Mouse (Mus musculus): ENCODE measurements around the gene Ly6g6e. TPM values are rescaled to one million over a fixed set of nuclear protein-coding genes. Genes with fewer than 3 reads are reported as not detected.
"Not testable (repeated sequence)": the region's sequence is repeated elsewhere in the genome, so short reads cannot be mapped to it uniquely, and the experiment has no call there.

Ly6g6e gene
- 5.3 and 6.3 TPM in 2 replicates for polyA plus RNA-seq (2012; rRNA removed)

GRCm38 (mm10) chr17:35076507-35077176, at the start of gene Ly6g6e:
Gene Ly6g6e, plus strand, starts transcription at chr17:35076902.
- 54% methylated on average over 10 of the region's 10 CpGs for WGBS
- no peaks in the 10 kb centered on the region for H3K27me3 ChIP-seq (ENCODE audit: control insufficient read depth, insufficient read depth, low read length)
- H3K27ac ChIP-seq (ENCODE audit: insufficient read depth, low read length): peak within 1 kb of the TSS; percentile 19; the same call in 1 of the 2 replicates
- no peak for TF ChIP-seq POLR2A (IDR thresholded peaks at IDR 0.05; ENCODE audit: borderline replicate concordance, insufficient read depth, low read length)
- no peak for TF ChIP-seq CTCF (IDR thresholded peaks at IDR 0.05; ENCODE audit: borderline replicate concordance, insufficient read depth, low read depth, low read length)
- peaks cover 45% of the 10 kb centered on the region for H3K4me1 ChIP-seq (ENCODE audit: control insufficient read depth, insufficient read depth, low read length)
- no peak for DNase-seq
- H3K4me3 ChIP-seq (replicated peaks; ENCODE audit: insufficient read depth, low read depth, low read length): peak within 1 kb of the TSS; percentile 51

GRCm38 (mm10) chr17:35027277-35028068, 49.2 kb upstream of the Ly6g6e start, which contains the start of gene Sapcd1:
Gene Sapcd1, minus strand, starts transcription at chr17:35028016.
- no peak for TF ChIP-seq POLR2A (IDR thresholded peaks at IDR 0.05; ENCODE audit: borderline replicate concordance, insufficient read depth, low read length)
- WGBS: 39% methylated on average over 13 of the region's 13 CpGs
- peak; percentile 40 to 41 for DNase-seq
- Histone ChIP-seq H3K4me1 (ENCODE audit: control insufficient read depth, insufficient read depth, low read length) (no peaks in the 10 kb centered on the region; the same call in 1 of the 2 replicates), H3K27ac (ENCODE audit: insufficient read depth, low read length) (no peak within 1 kb of the TSS), H3K4me3 (replicated peaks; ENCODE audit: insufficient read depth, low read depth, low read length) (no peak within 1 kb of the TSS), H3K27me3 (ENCODE audit: control insufficient read depth, insufficient read depth, low read length) (no peaks in the 10 kb centered on the region)

GRCm38 (mm10) chr17:35028315-35028714, 48.4 kb upstream of the Ly6g6e start:
- WGBS: 51% methylated on average over 2 of the region's 2 CpGs
- H3K27me3 ChIP-seq (ENCODE audit: control insufficient read depth, insufficient read depth, low read length): no peaks in the 10 kb centered on the region
- H3K27ac ChIP-seq (ENCODE audit: insufficient read depth, low read length): no peak overlapping the region
- DNase-seq: no peak
- H3K4me3 ChIP-seq (replicated peaks; ENCODE audit: insufficient read depth, low read depth, low read length): no peak overlapping the region
- no peak for TF ChIP-seq CTCF (IDR thresholded peaks at IDR 0.05; ENCODE audit: borderline replicate concordance, insufficient read depth, low read depth, low read length)
- H3K4me1 ChIP-seq (ENCODE audit: control insufficient read depth, insufficient read depth, low read length): no peaks in the 10 kb centered on the region; the same call in 1 of the 2 replicates

DNA sequence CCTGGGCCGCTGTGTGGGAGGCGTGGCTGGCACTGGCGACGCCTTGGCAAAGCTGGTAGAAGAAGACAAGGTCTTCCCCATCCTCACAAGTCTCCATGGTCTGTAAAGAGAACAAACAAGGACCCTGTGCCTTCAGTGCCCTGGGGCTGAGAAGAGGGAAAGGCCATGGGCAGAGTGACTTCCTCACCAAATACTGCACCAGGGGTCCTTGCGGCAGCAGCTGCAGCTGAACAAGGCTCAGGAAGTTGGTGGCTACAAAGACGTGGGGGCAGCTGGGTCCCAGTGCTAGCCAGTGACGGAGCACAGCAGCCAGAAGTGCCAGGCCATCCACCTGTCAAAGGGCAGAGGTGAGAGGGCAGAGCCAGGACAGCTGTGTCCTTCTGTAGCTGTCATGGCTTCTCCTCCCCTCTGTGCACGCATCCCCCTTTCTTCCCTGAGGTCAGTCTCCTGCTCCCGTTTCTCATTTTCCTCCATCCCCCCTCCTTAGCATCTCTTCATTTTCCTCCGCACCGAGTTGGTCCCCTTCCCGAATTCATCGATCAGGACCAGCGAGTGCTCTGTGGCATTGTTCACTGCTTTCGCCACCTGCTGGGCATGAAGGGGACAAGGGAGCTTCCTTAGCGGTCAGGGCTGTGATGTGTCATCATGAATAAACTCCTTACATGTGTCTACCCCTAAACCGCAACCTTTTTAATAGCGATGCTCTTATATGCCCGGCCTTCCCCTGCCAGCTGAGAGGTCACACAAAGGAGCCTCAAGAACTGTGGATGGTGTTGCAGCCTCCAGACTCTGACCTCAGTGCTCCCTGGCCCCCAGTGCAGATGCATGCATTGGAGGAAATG, 46.8 kb upstream of the Ly6g6e start:
- Histone ChIP-seq H3K4me1 (ENCODE audit: control insufficient read depth, insufficient read depth, low read length) (no peaks in the 10 kb centered on the region; the same call in 1 of the 2 replicates), H3K27me3 (ENCODE audit: control insufficient read depth, insufficient read depth, low read length) (no peaks in the 10 kb centered on the region), H3K27ac (ENCODE audit: insufficient read depth, low read length) (no peak overlapping the region), H3K4me3 (replicated peaks; ENCODE audit: insufficient read depth, low read depth, low read length) (no peak overlapping the region)
- TF ChIP-seq POLR2A (IDR thresholded peaks at IDR 0.05; ENCODE audit: borderline replicate concordance, insufficient read depth, low read length) (no peak), CTCF (IDR thresholded peaks at IDR 0.05; ENCODE audit: borderline replicate concordance, insufficient read depth, low read depth, low read length) (peak; percentile 37; the same call in 1 of the 2 replicates)
- peak in 1 of 2 experiments; percentile 27 for DNase-seq
- 45% methylated on average over 19 of the region's 19 CpGs for WGBS

- H3K4me1 ChIP-seq (ENCODE audit: control insufficient read depth, insufficient read depth, low read length): no peaks in the 10 kb centered on the region; the same call in 1 of the 2 replicates
- H3K27me3 ChIP-seq (ENCODE audit: control insufficient read depth, insufficient read depth, low read length): no peaks in the 10 kb centered on the region
- TF ChIP-seq POLR2A (IDR thresholded peaks at IDR 0.05; ENCODE audit: borderline replicate concordance, insufficient read depth, low read length): no peak
- no peak for TF ChIP-seq CTCF (IDR thresholded peaks at IDR 0.05; ENCODE audit: borderline replicate concordance, insufficient read depth, low read depth, low read length)
- no peak overlapping the region for H3K4me3 ChIP-seq (replicated peaks; ENCODE audit: insufficient read depth, low read depth, low read length)
- H3K27ac ChIP-seq (ENCODE audit: insufficient read depth, low read length): no peak overlapping the region
- no peak for DNase-seq
- 25% methylated on average over 11 of the region's 11 CpGs for WGBS
These were observed 45.4 kb upstream of the Ly6g6e start for GRCm38 (mm10) chr17:35031272-35031671.

DNA sequence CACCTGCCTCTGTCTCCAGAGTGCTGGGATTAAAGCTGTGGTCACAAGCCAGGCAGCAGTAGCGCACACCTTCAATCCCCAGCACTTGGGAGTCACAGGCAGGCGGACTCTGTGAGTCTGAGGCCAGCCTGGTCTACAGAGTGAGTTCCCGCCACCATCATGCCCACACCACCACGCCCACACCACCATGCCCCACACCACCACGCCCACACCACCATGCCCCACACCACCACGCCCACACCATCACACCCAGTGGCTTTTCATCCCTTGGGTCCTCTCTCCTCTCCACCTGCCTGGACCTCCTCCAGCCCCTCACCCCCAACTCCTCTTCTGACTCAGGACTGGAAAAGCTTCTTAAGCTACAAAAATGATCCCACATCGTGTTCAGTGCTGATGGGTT, 44.8 kb upstream of the Ly6g6e start:
- Histone ChIP-seq H3K27me3 (ENCODE audit: control insufficient read depth, insufficient read depth, low read length) (no peaks in the 10 kb centered on the region), H3K4me3 (replicated peaks; ENCODE audit: insufficient read depth, low read depth, low read length) (no peak overlapping the region), H3K4me1 (ENCODE audit: control insufficient read depth, insufficient read depth, low read length) (no peaks in the 10 kb centered on the region; the same call in 1 of the 2 replicates), H3K27ac (ENCODE audit: insufficient read depth, low read length) (no peak overlapping the region)
- DNase-seq: no peak
- WGBS: 92% methylated on average over 7 of the region's 7 CpGs
- TF ChIP-seq CTCF (IDR thresholded peaks at IDR 0.05; ENCODE audit: borderline replicate concordance, insufficient read depth, low read depth, low read length) (no peak), POLR2A (IDR thresholded peaks at IDR 0.05; ENCODE audit: borderline replicate concordance, insufficient read depth, low read length) (no peak)

DNA sequence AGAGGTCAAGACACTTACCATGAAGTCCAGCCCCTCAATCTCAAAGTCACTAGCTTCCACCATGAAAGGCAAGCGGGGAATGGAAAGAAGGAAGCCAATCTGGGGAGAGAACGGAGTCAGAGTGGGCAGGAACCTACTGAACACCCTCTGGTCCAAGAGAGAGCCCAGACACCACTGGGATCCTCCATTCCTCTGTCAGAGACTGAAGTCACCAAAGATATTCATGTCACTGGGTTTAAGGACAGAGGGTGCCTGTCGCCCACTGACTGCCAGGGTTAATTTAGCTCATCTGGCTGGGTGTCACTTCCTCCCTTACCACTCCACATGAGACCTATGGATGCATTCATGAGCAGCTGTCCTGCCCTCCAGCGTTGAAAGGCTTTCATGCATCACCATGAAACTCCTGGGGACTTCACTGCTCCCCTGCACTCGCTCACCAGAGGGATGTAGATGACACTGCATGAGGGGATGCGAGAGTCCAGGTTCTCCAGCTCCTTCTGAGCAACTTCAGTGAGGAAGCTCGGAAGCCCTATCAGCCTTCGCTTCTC, 44.3 kb upstream of the Ly6g6e start:
- no peak overlapping the region for H3K4me3 ChIP-seq (replicated peaks; ENCODE audit: insufficient read depth, low read depth, low read length)
- no peaks in the 10 kb centered on the region for H3K27me3 ChIP-seq (ENCODE audit: control insufficient read depth, insufficient read depth, low read length)
- no peak for DNase-seq
- no peak for TF ChIP-seq POLR2A (IDR thresholded peaks at IDR 0.05; ENCODE audit: borderline replicate concordance, insufficient read depth, low read length)
- no peak for TF ChIP-seq CTCF (IDR thresholded peaks at IDR 0.05; ENCODE audit: borderline replicate concordance, insufficient read depth, low read depth, low read length)
- no peaks in the 10 kb centered on the region; the same call in 1 of the 2 replicates for H3K4me1 ChIP-seq (ENCODE audit: control insufficient read depth, insufficient read depth, low read length)
- no peak overlapping the region for H3K27ac ChIP-seq (ENCODE audit: insufficient read depth, low read length)
- WGBS: 69% methylated on average over 8 of the region's 8 CpGs

DNA sequence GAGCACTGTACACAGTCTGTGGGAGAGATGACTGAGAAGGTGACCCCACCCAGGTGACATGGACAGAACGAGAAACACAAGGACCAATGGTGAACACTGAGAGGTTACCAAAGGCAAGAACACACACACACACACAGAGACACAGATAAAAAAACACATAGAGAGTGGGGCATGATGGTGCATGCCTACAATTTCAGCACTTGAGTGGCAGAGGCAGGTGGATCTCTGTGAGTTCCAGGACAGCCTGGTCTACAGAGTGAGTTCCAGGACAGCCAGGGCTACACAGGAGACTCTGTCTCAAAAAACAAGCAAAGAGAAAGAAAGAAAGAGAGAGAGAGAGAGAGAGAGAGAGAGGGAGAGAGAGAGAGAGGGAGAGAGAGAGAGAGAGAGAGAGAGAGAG, 43.0 kb upstream of the Ly6g6e start:
- not testable (repeated sequence) for H3K4me1 ChIP-seq (ENCODE audit: control insufficient read depth, insufficient read depth, low read length); DNase-seq; H3K27me3 ChIP-seq (ENCODE audit: control insufficient read depth, insufficient read depth, low read length); H3K4me3 ChIP-seq (replicated peaks; ENCODE audit: insufficient read depth, low read depth, low read length); H3K27ac ChIP-seq (ENCODE audit: insufficient read depth, low read length)
- 76% methylated on average over 1 of the region's 1 CpGs for WGBS

Data from cerebellum, adult 2 months (tissue).